Mouse (Mus musculus) limb, embryonic 14.5 days (tissue): ENCODE results near the gene Morn4. TPM values are rescaled to one million over a fixed set of nuclear protein-coding genes. Genes with fewer than 3 reads are reported as not detected.

ENCODE experiments used
- ATAC-seq: fragments of 200-750 bp; cut with Nextera tagmentation; 2 replicates; pipeline ENCODE4 v1.8.0; 2017; ENCODE audit warnings: low read depth, moderate number of reproducible peaks, moderate TSS enrichment; ENCODE audit not compliant: low FRiP score
- DNase-seq: peaks from one replicate; pipeline ENCODE4 v3.0.0-alpha.2; 2015; ENCODE audit warnings: low spot score
- H3K27ac ChIP-seq: fragments of 300-500 bp; sonication (generic); replicated peaks from 2 replicates; pipeline ENCODE4 v1.5.1; 2014; ENCODE audit warnings: low read depth, mild to moderate bottlenecking, low read length, moderate library complexity, mixed read lengths
- H3K27me3 ChIP-seq: fragments of 300-500 bp; sonication (generic); 2 replicates; pipeline ENCODE4 v1.6.1; 2014; ENCODE audit warnings: low read length, mixed read lengths; ENCODE audit not compliant: control insufficient read depth, insufficient read depth
- H3K36me3 ChIP-seq: fragments of 300-500 bp; sonication (generic); 2 replicates; pipeline ENCODE4 v1.6.1; 2014; ENCODE audit warnings: mild to moderate bottlenecking, low read length, moderate library complexity, mixed read lengths; ENCODE audit not compliant: control insufficient read depth, insufficient read depth
- H3K4me1 ChIP-seq: fragments of 300-500 bp; sonication (generic); 2 replicates; pipeline ENCODE4 v1.6.1; 2014; ENCODE audit warnings: antibody characterized with exemption, low read length, mixed read lengths; ENCODE audit not compliant: control insufficient read depth, insufficient read depth
- H3K4me2 ChIP-seq: fragments of 300-500 bp; sonication (generic); replicated peaks from 2 replicates; pipeline ENCODE4 v1.6.1; 2014; ENCODE audit warnings: low read depth, mild to moderate bottlenecking, low read length, moderate library complexity; ENCODE audit not compliant: severe bottlenecking
- H3K4me3 ChIP-seq: fragments of 300-500 bp; sonication (generic); replicated peaks from 2 replicates; pipeline ENCODE4 v1.5.1; 2014; ENCODE audit warnings: low read length
- H3K9ac ChIP-seq: fragments of 300-500 bp; sonication (generic); 2 replicates; pipeline ENCODE4 v1.6.1; 2014; ENCODE audit warnings: mild to moderate bottlenecking, low read depth, low read length, moderate library complexity; ENCODE audit not compliant: severe bottlenecking
- H3K9me3 ChIP-seq: fragments of 300-500 bp; sonication (generic); 2 replicates; pipeline ENCODE4 v1.6.1; 2016; ENCODE audit warnings: low read length; ENCODE audit not compliant: control insufficient read depth
- POLR2A ChIP-seq: fragments of 200-500 bp; IDR thresholded peaks from 2 replicates; pipeline ENCODE4 v1.8.0; 2012; ENCODE audit warnings: inconsistent platforms, mild to moderate bottlenecking, moderate library complexity, borderline replicate concordance; ENCODE audit not compliant: insufficient read depth, insufficient read length; ENCODE audit errors: extremely low read depth
- WGBS: fragments of 180-500 bp; shearing (Covaris S2); extraction: QIAGEN DNeasy Blood & Tissue Kit; methylation state at CpG from one replicate; pipeline ENCODE4 v1.1.7; 2014; 5-methylcytosine and 5-hydroxymethylcytosine counted together
- polyA plus RNA-seq, 2 experiments: library from polyadenylated mRNA; depleted of rRNA in 1 of 2; stranded (reverse) in 1 of 2; unstranded in 1 of 2; fragments of >200 nt; fragmentation: Nextera tagmentation in 1 of 2; extraction: Ambion mirVana in 1 of 2; gene quantifications; 2 replicates each; pipeline versions ENCODE4 v1.2.1 to v1.2.3; 2012 to 2014

Morn4 gene
- polyA plus RNA-seq (2012; rRNA removed) (22.8 and 25.8 TPM in 2 replicates), polyA plus RNA-seq (2014; fragmentation: Nextera tagmentation; extraction: Ambion mirVana) (20.0 and 25.5 TPM in 2 replicates)

DNA sequence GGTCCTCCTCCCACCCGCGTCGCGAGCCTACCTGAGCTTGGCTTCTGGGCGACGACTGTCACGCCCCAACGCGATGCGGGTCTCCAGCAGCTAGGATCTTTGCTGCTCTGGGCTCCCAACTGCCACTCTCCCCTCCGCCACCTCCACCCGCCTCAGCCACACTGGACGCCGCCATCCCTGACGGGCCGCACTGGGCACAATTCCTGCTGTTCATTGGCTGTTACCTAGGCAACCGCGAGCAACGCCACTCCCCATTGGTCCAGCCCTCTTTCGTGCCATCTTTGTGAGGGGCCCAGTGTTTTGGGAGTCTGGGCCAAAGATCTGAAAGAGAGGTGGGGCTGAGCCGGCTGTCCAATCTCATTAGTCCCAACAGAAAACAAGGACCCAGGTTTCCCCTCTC is at the start of gene Morn4:
Morn4 (minus strand) TSS at position 192 of the 400 bp plus-strand sequence.
- Histone ChIP-seq H3K4me1 (peaks cover 11% of the 10 kb centered on the region), H3K9me3 (no peaks in the 10 kb centered on the region), H3K4me2 (peak within 1 kb of the TSS; percentile 88), H3K9ac (peak within 1 kb of the TSS; percentile 69), H3K27ac (no peak within 1 kb of the TSS; the same call in 1 of the 2 replicates), H3K4me3 (peak within 1 kb of the TSS; percentile 66), H3K36me3 (no peaks in the 10 kb centered on the region), H3K27me3 (no peaks in the 10 kb centered on the region)
- under 1% methylated on average over 21 of the region's 21 CpGs for WGBS
- ATAC-seq (peak; percentile 79), DNase-seq (peak; percentile 88)
- TF ChIP-seq POLR2A: peak; percentile 61; the same call in 1 of the 2 replicates

DNA sequence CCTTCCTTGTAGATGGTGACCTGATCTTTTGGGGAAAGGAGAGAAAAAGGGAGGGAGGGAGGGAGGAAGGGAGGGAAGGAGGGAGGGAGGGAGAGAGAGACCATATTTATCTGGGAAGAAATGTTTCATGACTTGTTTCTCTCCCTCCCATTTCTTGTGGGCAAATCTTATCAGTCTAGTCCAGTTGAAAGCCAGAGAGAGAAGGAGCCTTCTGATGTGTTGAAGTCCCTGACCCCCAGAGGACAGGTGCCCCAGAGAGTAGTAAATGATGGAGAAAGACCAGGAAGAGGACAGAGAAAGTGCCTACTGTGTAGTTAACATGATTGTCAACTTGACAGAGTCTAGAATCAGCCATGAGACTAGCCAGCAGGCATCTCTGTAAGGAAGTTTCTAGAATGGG is 48.9 kb upstream of the Morn4 start:
- Histone ChIP-seq H3K27ac (no peak overlapping the region), H3K27me3 (no peaks in the 10 kb centered on the region), H3K36me3 (no peaks in the 10 kb centered on the region), H3K4me3 (no peak overlapping the region), H3K4me1 (peaks cover 2% of the 10 kb centered on the region), H3K4me2 (no peak overlapping the region), H3K9ac (no peak overlapping the region), H3K9me3 (no peaks in the 10 kb centered on the region)
- ATAC-seq (no peak), DNase-seq (no peak)
- no peak for TF ChIP-seq POLR2A

DNA sequence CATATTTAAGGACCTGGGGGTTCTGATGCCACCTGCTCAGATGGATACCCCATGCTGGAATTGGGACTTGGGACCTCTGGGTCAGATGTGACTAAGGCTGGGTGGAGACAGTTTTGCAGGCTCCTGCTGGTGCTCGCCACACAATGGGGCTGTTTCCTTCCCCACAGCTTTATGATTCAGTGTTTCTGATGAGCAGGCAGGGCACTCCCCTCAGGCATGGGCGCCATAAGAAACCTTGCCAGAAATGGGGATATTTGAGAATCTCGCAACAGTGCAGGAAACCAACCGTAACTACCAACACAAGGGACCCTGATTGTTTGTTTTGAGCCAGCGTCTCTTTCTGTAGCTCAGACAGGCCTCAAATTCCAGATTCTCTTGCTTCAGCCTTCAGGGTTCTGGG is 44.9 kb upstream of the Morn4 start:
- WGBS: 61% methylated on average over 5 of the region's 5 CpGs
- no peak overlapping the region for H3K4me3 ChIP-seq
- H3K9ac ChIP-seq: no peak overlapping the region
- H3K4me2 ChIP-seq: no peak overlapping the region
- TF ChIP-seq POLR2A: no peak
- ATAC-seq (no peak), DNase-seq (no peak)
- no peak overlapping the region for H3K27ac ChIP-seq
- peaks cover 14% of the 10 kb centered on the region for H3K4me1 ChIP-seq
- H3K27me3 ChIP-seq: no peaks in the 10 kb centered on the region
- H3K36me3 ChIP-seq: no peaks in the 10 kb centered on the region
- H3K9me3 ChIP-seq: no peaks in the 10 kb centered on the region

DNA sequence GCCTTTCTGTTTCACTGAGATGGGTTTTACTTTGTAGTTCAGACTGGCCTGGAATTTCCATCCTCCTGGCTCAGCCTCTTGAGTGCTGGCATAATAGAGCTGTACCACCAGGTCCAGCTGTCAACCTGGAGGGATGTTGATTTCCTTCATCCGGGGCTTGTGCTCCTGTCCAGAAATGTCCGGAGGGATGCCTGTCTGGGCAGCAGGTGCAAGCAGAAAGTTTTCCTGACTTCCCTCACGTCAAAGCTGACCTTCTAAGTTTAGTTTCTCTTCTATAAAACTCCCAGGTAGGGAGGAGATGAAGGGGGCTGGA is 44.1 kb upstream of the Morn4 start:
- no peak overlapping the region for H3K4me3 ChIP-seq
- no peak for DNase-seq
- peak overlapping the region; percentile 86; the same call in 1 of the 2 replicates for H3K27ac ChIP-seq
- WGBS: 65% methylated on average over 3 of the region's 3 CpGs
- H3K9me3 ChIP-seq: no peaks in the 10 kb centered on the region
- H3K9ac ChIP-seq: no peak overlapping the region
- ATAC-seq: no peak
- no peak overlapping the region for H3K4me2 ChIP-seq
- no peak for TF ChIP-seq POLR2A
- no peaks in the 10 kb centered on the region for H3K27me3 ChIP-seq
- H3K36me3 ChIP-seq: peaks cover 3% of the 10 kb centered on the region; the same call in 1 of the 2 replicates
- peaks cover 14% of the 10 kb centered on the region for H3K4me1 ChIP-seq

DNA sequence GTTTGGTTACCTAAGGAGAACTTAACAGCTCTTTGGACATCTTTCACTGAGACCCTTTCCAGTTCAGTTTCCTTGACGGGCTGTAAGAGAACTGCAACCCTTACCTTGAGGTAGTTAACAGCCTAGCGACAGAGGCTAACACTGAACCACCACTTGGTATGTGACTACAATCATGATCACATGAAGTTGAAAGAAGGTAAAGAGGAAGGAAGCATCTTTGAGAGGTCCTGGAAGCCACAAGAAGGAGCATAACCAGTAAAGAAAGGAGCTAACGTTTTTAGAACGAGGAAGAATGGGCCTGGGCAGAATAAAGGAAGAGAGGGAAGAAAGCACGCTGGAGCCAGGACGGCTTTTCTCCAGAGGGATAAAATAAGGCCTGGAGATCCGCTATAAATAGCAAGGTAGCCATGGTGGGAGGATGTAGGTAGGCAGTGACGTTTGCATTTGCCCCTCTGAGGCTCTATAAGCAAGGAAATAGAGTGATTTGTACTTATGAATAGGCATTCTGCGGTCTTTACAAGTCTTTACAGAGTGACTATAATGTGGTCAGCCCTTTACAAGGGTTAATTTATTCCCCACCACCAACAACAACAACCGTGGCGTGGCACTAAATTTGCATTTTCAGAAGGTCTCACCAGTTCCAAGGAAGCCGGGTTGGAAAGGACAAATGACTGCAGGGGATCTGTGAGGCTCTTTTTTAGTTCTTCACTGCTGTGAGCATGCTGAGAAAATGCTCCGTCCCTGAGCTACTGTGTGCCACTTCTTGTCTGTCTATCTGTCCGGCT is 43.5 kb upstream of the Morn4 start:
- Histone ChIP-seq H3K4me1 (peaks cover 14% of the 10 kb centered on the region), H3K4me2 (peak overlapping the region; percentile 65), H3K27ac (peak overlapping the region; percentile 86), H3K9me3 (no peaks in the 10 kb centered on the region), H3K4me3 (peak overlapping the region; percentile 53), H3K36me3 (peaks cover 9% of the 10 kb centered on the region), H3K27me3 (no peaks in the 10 kb centered on the region), H3K9ac (peak overlapping the region; percentile 17; the same call in 1 of the 2 replicates)
- DNase-seq (no peak), ATAC-seq (no peak)
- no peak for TF ChIP-seq POLR2A
- 32% methylated on average over 14 of the region's 14 CpGs for WGBS
